ENCODE assay signal across 10 mouse cellular contexts in genomic region chr2:103690425-103690824, GRCm38 (mm10).
DNase-seq lines count a peak whose midpoint lies in the region; ATAC-seq and TF ChIP-seq lines count a peak whose summit lies in the region.
"Had no signal": no experiment of that assay in that cellular context is flagged by ENCODE, and none has a peak within 500 bp of the region (broad histone marks: within the 10 kb centered on the region; RNA-seq: fewer than 3 reads in every experiment).

No protein-coding gene starts in this region.

- H3K27me3 ChIP-seq in neural tube, embryonic 13.5 days = no peaks in the 10 kb centered on the region
- H3K27me3 ChIP-seq in embryonic facial prominence, embryonic 14.5 days (replicated peaks; ENCODE audit: control insufficient read depth, insufficient read depth, low read length) = no peaks in the 10 kb centered on the region
- H3K27me3 ChIP-seq in lung, postnatal 0 days (replicated peaks; ENCODE audit: insufficient read depth, low read length) = no peaks in the 10 kb centered on the region
- H3K27me3 ChIP-seq in kidney, embryonic 16.5 days (ENCODE audit: insufficient read depth, low read length) = no peaks in the 10 kb centered on the region
- no peaks in the 10 kb centered on the region for H3K27me3 ChIP-seq in thymus, adult 2 months (ENCODE audit: control insufficient read depth, insufficient read depth, low read length)
- H3K27me3 ChIP-seq: liver, embryonic 15.5 days had no signal

- no peaks in the 10 kb centered on the region for H3K9me3 ChIP-seq in neural tube, embryonic 13.5 days
- no peaks in the 10 kb centered on the region for H3K9me3 ChIP-seq in embryonic facial prominence, embryonic 14.5 days (ENCODE audit: control insufficient read depth, low read length)
- no peaks in the 10 kb centered on the region for H3K9me3 ChIP-seq in lung, postnatal 0 days (ENCODE audit: low read length)
- H3K9me3 ChIP-seq in kidney, embryonic 16.5 days (ENCODE audit: low read length) = no peaks in the 10 kb centered on the region
- H3K9me3 ChIP-seq: G1E; liver, embryonic 15.5 days had no signal

- 23% methylated on average over 6 of the region's 6 CpGs for WGBS in neural tube, embryonic 13.5 days
- WGBS in embryonic facial prominence, embryonic 14.5 days = 46% methylated on average over 6 of the region's 6 CpGs
- WGBS in lung, postnatal 0 days = 47% methylated on average over 6 of the region's 6 CpGs
- WGBS in kidney, embryonic 16.5 days = 63% methylated on average over 6 of the region's 6 CpGs
- WGBS in thymus, adult 2 months = 66% methylated on average over 6 of the region's 6 CpGs

- no peak overlapping the region for H3K9ac ChIP-seq in neural tube, embryonic 13.5 days
- H3K9ac ChIP-seq in embryonic facial prominence, embryonic 14.5 days (ENCODE audit: low read depth, low read length) = no peak overlapping the region
- no peak overlapping the region for H3K9ac ChIP-seq in lung, postnatal 0 days (replicated peaks; ENCODE audit: low read depth)
- H3K9ac ChIP-seq in kidney, embryonic 16.5 days (replicated peaks; ENCODE audit: low read length) = no peak overlapping the region
- H3K9ac ChIP-seq: liver, embryonic 15.5 days had no signal

- peak; percentile 75 for ATAC-seq in neural tube, embryonic 13.5 days (ENCODE audit: low read depth)
- peak; percentile 27; the same call in 1 of the 2 replicates for ATAC-seq in embryonic facial prominence, embryonic 14.5 days (ENCODE audit: low read depth)
- ATAC-seq in lung, postnatal 0 days = peak; percentile 83
- no peak for ATAC-seq in kidney, embryonic 16.5 days (ENCODE audit: low FRiP score, low TSS enrichment)

- no peak overlapping the region for H3K4me3 ChIP-seq in neural tube, embryonic 13.5 days
- H3K4me3 ChIP-seq in embryonic facial prominence, embryonic 14.5 days (ENCODE audit: low read depth, low read length) = no peak overlapping the region
- no peak overlapping the region for H3K4me3 ChIP-seq in lung, postnatal 0 days (ENCODE audit: low read depth, low read length)
- H3K4me3 ChIP-seq in kidney, embryonic 16.5 days (ENCODE audit: low read length) = no peak overlapping the region
- H3K4me3 ChIP-seq in thymus, adult 2 months (ENCODE audit: control insufficient read depth, insufficient read depth, low read length) = no peak overlapping the region
- H3K4me3 ChIP-seq: liver, embryonic 15.5 days had no signal

- 0 out of 2 replicates have a peak, but pooled peaks have one; percentile 39 for TF ChIP-seq EP300 in lung, postnatal 0 days (IDR thresholded peaks at IDR 0.05)

- H3K4me2 ChIP-seq in neural tube, embryonic 13.5 days = no peak overlapping the region
- H3K4me2 ChIP-seq in embryonic facial prominence, embryonic 14.5 days (ENCODE audit: low read depth, low read length) = no peak overlapping the region
- no peak overlapping the region for H3K4me2 ChIP-seq in lung, postnatal 0 days (replicated peaks; ENCODE audit: low read depth, low read length)
- no peak overlapping the region for H3K4me2 ChIP-seq in kidney, embryonic 16.5 days (replicated peaks; ENCODE audit: low read depth, low read length)
- H3K4me2 ChIP-seq: liver, embryonic 15.5 days had no signal

- no peak for TF ChIP-seq CTCF in lung, postnatal 0 days (IDR thresholded peaks at IDR 0.05)
- TF ChIP-seq CTCF in thymus, adult 2 months (IDR thresholded peaks at IDR 0.05; ENCODE audit: borderline replicate concordance, control insufficient read depth, extremely low read depth, insufficient read depth, low read length, poor library complexity) = no peak

- peak overlapping the region; percentile 47 for H3K27ac ChIP-seq in neural tube, embryonic 13.5 days (replicated peaks)
- H3K27ac ChIP-seq in embryonic facial prominence, embryonic 14.5 days (replicated peaks; ENCODE audit: low read depth, low read length) = peak overlapping the region; percentile 45; the same call in 1 of the 2 replicates
- H3K27ac ChIP-seq in lung, postnatal 0 days (ENCODE audit: low read length) = no peak overlapping the region
- no peak overlapping the region for H3K27ac ChIP-seq in kidney, embryonic 16.5 days (ENCODE audit: low read length)
- H3K27ac ChIP-seq in thymus, adult 2 months (ENCODE audit: control insufficient read depth, insufficient read depth, low read length) = no peak overlapping the region
- H3K27ac ChIP-seq: liver, embryonic 15.5 days had no signal

- no peaks in the 10 kb centered on the region for H3K36me3 ChIP-seq in neural tube, embryonic 13.5 days
- H3K36me3 ChIP-seq in embryonic facial prominence, embryonic 14.5 days (ENCODE audit: control insufficient read depth, insufficient read depth, low read length) = no peaks in the 10 kb centered on the region
- H3K36me3 ChIP-seq in lung, postnatal 0 days (ENCODE audit: insufficient read depth, low read length) = no peaks in the 10 kb centered on the region
- H3K36me3 ChIP-seq in kidney, embryonic 16.5 days (ENCODE audit: insufficient read depth, low read length) = no peaks in the 10 kb centered on the region
- H3K36me3 ChIP-seq in thymus, adult 2 months (ENCODE audit: control insufficient read depth, insufficient read depth, low read length) = no peaks in the 10 kb centered on the region
- H3K36me3 ChIP-seq: G1E; liver, embryonic 15.5 days had no signal

- DNase-seq in neural tube, embryonic 10.5 days (ENCODE audit: extremely low spot score, low spot score) = no peak
- DNase-seq in embryonic facial prominence, embryonic 14.5 days (ENCODE audit: low spot score) = peak; percentile 45
- peak; percentile 48 to 63 for DNase-seq in heart, postnatal 14 days
- DNase-seq in lung, postnatal 0 days (ENCODE audit: low spot score) = peak; percentile 44
- DNase-seq in thymus, adult 2 months = no peak
- no peak for DNase-seq in thymus, postnatal 0 days (ENCODE audit: low spot score)

- no peak for TF ChIP-seq POLR2A in thymus, adult 2 months (IDR thresholded peaks at IDR 0.05; ENCODE audit: control insufficient read depth, extremely low read depth, insufficient read depth, low read length, poor library complexity)

- peaks cover 22% of the 10 kb centered on the region for H3K4me1 ChIP-seq in neural tube, embryonic 13.5 days (replicated peaks)
- H3K4me1 ChIP-seq in embryonic facial prominence, embryonic 14.5 days (ENCODE audit: control insufficient read depth, insufficient read depth, low read length) = peaks cover 28% of the 10 kb centered on the region
- H3K4me1 ChIP-seq in lung, postnatal 0 days (ENCODE audit: insufficient read depth, low read depth, low read length) = peaks cover 3% of the 10 kb centered on the region; the same call in 1 of the 2 replicates
- no peaks in the 10 kb centered on the region for H3K4me1 ChIP-seq in kidney, embryonic 16.5 days (ENCODE audit: insufficient read depth, low read length)
- peaks cover 30% of the 10 kb centered on the region for H3K4me1 ChIP-seq in thymus, adult 2 months (replicated peaks; ENCODE audit: control insufficient read depth, insufficient read depth, low read length)

- intact Hi-C loops in heart, postnatal 14 days (cut with DNase I) = no loop called here

Comparison
In these comparisons a context has a peak if more than half of its experiments do, and no peak if none do; other contexts are left out.
1. H3K27ac ChIP-seq: peak in neural tube, embryonic 13.5 days (single experiment) and embryonic facial prominence, embryonic 14.5 days (single experiment); none in lung, postnatal 0 days (single experiment), kidney, embryonic 16.5 days (single experiment) and thymus, adult 2 months (single experiment).
2. DNase-seq: peak in embryonic facial prominence, embryonic 14.5 days (single experiment), heart, postnatal 14 days (2 of 2) and lung, postnatal 0 days (single experiment); none in neural tube, embryonic 10.5 days (single experiment), thymus, adult 2 months (single experiment) and thymus, postnatal 0 days (single experiment).